Mouse (Mus musculus) kidney, adult 2 months (tissue): Measurements from ENCODE around the gene Znrf3.

Source experiments
- CTCF ChIP-seq: fragments of 200-500 bp; conservative IDR thresholded peaks from 2 replicates; pipeline ENCODE4 v1.5.1; 2011; ENCODE audit warnings: low read depth, mild to moderate bottlenecking, control low read depth, low read length, moderate library complexity, mixed read lengths; ENCODE audit not compliant: insufficient read depth, insufficient read length
- POLR2A ChIP-seq: fragments of 200-500 bp; IDR thresholded peaks from one replicate; pipeline ENCODE4 v1.6.1; 2011; ENCODE audit warnings: low read depth, low read length, control low read depth

DNA sequence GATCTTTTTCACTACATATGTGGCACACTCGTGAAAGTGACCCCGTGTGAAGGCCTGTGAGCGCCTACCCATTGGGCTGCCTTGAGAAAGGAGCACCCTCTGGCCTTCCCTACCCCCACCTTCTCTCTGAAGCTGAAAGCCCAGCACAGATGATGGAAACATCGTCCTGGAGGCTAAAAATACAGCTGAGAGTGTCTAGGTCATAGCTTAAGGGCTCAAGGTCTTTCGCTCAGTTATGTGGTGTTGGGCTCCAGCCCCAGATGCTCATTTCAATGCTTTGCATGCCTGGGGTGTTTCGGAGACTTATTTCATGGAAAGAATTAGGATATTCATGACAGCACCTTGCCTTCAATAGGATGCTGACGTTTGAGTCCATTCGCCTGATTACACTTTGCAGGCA, 178.9 kb downstream of the Znrf3 start:
- TF ChIP-seq CTCF (no peak), POLR2A (no peak)
